Mouse (Mus musculus): ENCODE measurements at regions not wholly inside any gene's neighbourhood (a gene's known extent, or its start where the extent isn't known, plus 50 kb on each side); places are given as distances from the start of the nearest gene placed in this dataset.

DNA sequence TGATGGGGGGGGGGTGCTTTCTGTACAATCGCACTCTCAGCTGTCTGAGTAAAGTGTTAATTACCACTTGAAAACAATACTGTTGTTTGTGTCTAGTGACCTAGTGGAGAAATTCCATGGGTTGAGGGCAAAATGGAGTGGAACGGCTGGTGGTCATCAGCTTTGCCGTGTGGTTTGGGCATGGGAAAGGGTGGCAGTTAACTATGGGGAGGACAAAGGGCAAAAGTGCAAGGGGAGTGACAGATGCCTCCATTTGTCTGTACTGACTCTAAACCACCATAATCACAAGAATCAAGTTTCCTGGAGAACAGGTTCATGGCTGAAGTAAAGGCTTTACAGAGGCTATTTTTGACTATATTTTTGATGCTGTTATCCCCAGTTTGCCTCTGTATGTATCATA, 294.0 kb upstream of the Slc30a5 start:
- Histone ChIP-seq H3K27me3 (ENCODE audit: insufficient read depth, poor library complexity, severe bottlenecking) (no peaks in the 10 kb centered on the region), H3K36me3 (no peaks in the 10 kb centered on the region), H3K27ac (no peak overlapping the region), H3K4me1 (no peaks in the 10 kb centered on the region), H3K4me3 (no peak overlapping the region), H3K9me3 (no peaks in the 10 kb centered on the region)
- no peak for DNase-seq (ENCODE audit: low spot score)
- WGBS = 76% methylated on average over 3 of the region's 3 CpGs

DNA sequence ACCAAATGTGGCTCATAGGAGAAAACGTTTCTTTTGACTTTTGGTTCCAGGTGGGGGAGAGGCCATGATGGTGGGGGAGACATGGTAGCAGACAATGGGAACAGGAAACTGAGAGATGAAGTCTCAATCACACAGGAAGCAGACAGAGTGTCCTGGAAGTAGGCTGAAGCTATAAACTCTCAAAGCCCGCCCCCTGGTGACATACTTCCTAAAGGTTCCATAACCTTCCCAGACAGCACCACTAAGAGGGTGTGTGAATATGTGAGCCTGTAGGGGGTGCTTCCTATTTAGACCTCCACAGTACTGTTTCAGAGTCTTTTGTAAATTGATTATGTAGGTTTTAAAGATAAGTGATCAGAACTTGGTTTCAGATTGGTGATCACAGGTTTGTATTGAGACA, 284.1 kb upstream of the Slc30a5 start:
- no peak overlapping the region for H3K4me3 ChIP-seq
- no peaks in the 10 kb centered on the region for H3K9me3 ChIP-seq
- H3K27me3 ChIP-seq (ENCODE audit: insufficient read depth, poor library complexity, severe bottlenecking) = no peaks in the 10 kb centered on the region
- DNase-seq (ENCODE audit: low spot score) = no peak
- 74% methylated on average over 2 of the region's 2 CpGs for WGBS
- no peaks in the 10 kb centered on the region for H3K4me1 ChIP-seq
- H3K27ac ChIP-seq = no peak overlapping the region
- H3K36me3 ChIP-seq = no peaks in the 10 kb centered on the region

DNA sequence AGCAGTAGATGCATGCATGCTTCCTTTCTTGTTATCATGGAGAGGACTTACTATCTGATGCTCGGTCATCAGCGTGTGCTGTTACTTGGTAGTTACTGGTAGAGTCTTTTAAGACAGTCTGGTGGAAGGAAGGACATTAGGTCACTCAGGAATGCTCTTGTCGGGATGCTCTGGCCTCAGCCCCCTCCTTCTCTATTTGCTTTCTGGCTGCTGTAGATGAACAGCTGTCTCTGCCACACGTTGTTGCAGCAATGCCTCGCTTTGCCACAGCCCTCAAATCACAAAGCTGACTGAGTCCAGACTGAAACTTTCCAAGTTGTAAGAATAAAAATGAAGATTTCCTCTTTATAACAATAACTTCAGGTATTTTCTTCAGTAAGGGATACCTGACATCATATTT, 282.1 kb upstream of the Slc30a5 start:
- DNase-seq (ENCODE audit: low spot score) = no peak
- 63% methylated on average over 5 of the region's 5 CpGs for WGBS
- no peaks in the 10 kb centered on the region for H3K9me3 ChIP-seq

DNA sequence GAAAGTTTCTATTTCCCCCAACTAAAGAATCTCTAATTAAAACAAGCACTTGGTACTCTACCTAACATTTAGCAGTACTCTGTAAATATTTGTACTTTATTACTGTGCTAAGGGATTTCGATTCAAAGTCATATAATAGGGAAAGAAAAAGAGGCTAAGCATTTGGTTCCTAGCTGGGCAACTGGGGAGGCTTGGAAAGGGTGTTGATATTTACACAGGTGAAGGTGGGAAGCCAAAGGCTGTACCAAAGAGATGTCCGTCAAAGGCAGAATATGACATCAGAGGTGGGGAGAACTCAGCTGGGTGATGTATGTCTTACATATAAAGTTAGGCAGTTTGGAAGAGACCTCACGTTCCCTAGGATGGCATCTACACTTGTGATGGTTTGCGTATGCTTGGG, 278.9 kb upstream of the Slc30a5 start:
- Histone ChIP-seq H3K4me1 (no peaks in the 10 kb centered on the region), H3K9me3 (no peaks in the 10 kb centered on the region), H3K27ac (no peak overlapping the region), H3K27me3 (ENCODE audit: insufficient read depth, poor library complexity, severe bottlenecking) (no peaks in the 10 kb centered on the region), H3K4me3 (no peak overlapping the region), H3K36me3 (no peaks in the 10 kb centered on the region)
- WGBS = 79% methylated on average over 4 of the region's 4 CpGs
- no peak for DNase-seq (ENCODE audit: low spot score)

More for the DNA sequence above, 282.1 kb upstream of the Slc30a5 start:
- Histone ChIP-seq H3K27me3 (ENCODE audit: insufficient read depth, poor library complexity, severe bottlenecking) (no peaks in the 10 kb centered on the region), H3K27ac (no peak overlapping the region), H3K4me1 (no peaks in the 10 kb centered on the region), H3K4me3 (no peak overlapping the region), H3K36me3 (no peaks in the 10 kb centered on the region)

DNA sequence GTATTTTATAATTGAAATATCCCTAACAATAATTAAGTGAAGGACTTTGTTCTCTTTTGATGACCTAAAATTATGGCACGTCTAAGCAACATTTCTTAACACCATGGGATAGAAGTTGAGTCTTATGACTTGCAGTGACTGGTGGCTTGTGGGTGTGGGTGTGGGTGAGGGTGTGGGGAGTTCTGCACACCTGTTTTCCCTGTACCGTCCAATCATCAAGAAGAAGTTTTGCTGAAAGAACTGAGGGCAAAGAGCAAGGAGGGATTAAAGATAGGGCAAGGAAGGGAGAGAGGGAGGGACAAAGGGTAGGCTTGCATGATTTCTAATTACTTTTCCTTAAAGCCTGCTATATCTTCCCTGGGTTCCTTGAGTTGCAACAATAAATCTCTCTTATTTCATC, 278.5 kb upstream of the Slc30a5 start:
- no peak for DNase-seq (ENCODE audit: low spot score)
- Histone ChIP-seq H3K9me3 (no peaks in the 10 kb centered on the region), H3K27ac (no peak overlapping the region), H3K27me3 (ENCODE audit: insufficient read depth, poor library complexity, severe bottlenecking) (no peaks in the 10 kb centered on the region), H3K4me1 (no peaks in the 10 kb centered on the region), H3K36me3 (no peaks in the 10 kb centered on the region), H3K4me3 (no peak overlapping the region)
- 68% methylated on average over 2 of the region's 2 CpGs for WGBS

DNA sequence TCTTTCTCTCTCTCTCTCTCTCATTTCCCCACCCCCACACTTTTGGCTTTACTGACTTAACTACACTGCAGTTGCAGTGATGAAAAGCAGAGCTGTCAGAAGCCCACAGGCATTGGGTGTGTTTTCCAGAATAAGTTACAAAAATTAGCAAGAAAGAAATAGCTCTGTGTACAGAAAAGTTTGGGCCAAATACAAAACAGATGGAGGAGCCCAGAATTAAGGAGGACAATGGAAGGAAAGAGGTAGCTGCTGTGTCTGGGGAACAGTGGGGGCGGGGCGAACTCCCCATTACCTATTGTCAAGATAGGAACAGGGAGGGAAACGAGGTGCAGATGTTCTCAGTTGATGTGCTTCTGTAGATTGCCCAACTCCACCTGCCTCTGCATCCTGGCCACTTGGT, 267.4 kb upstream of the Slc30a5 start:
- Histone ChIP-seq H3K4me1 (no peaks in the 10 kb centered on the region), H3K4me3 (no peak overlapping the region), H3K27me3 (ENCODE audit: insufficient read depth, poor library complexity, severe bottlenecking) (no peaks in the 10 kb centered on the region), H3K27ac (no peak overlapping the region), H3K9me3 (no peaks in the 10 kb centered on the region), H3K36me3 (no peaks in the 10 kb centered on the region)
- DNase-seq (ENCODE audit: low spot score) = no peak
- WGBS = 59% methylated on average over 3 of the region's 3 CpGs

DNA sequence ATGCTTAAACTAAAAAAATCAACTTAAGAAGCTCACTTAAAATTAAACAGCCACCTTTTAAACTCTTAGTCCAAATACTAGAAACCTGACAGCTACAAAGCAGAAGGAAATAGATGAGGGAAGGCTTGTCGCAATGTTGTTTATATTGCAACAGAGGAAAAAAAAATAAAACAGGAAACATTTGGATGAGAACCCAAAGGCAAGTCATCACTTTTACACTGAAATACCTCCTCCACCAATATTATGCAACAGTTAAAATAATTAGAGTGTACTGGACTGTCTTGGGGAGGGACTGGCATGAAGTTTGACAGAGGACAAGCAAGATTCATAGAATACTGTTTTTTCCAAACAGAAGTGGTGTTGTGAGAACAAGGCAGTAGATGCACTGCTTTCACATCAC, 263.6 kb upstream of the Slc30a5 start:
- WGBS = 86% methylated on average over 1 of the region's 1 CpGs
- H3K4me3 ChIP-seq = no peak overlapping the region

DNA sequence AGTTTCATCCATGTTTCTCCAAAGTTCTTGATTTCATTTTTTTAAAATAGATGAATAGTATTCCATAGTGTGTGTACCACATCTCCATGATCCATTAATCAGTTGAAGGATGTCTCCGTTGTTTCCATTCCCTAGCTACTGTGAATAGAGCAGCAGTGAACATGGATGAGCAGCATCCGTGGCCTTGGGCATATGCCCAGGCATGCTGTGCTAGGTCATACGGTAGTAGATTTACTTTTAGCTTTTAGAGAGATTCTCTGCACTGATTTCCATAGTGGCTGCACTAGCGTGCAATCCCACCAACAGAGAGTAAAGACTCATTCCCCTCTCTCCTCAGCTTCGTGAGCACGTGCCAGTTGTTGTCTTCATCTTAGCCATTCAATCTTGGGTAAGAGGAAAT, 263.0 kb upstream of the Slc30a5 start:
- WGBS = 84% methylated on average over 6 of the region's 6 CpGs
- H3K27ac ChIP-seq = no peak overlapping the region

More for the DNA sequence above, 263.6 kb upstream of the Slc30a5 start:
- H3K27me3 ChIP-seq (ENCODE audit: insufficient read depth, poor library complexity, severe bottlenecking) = no peaks in the 10 kb centered on the region
- no peaks in the 10 kb centered on the region for H3K4me1 ChIP-seq
- no peaks in the 10 kb centered on the region for H3K36me3 ChIP-seq
- H3K27ac ChIP-seq = no peak overlapping the region
- no peaks in the 10 kb centered on the region for H3K9me3 ChIP-seq
- no peak for DNase-seq (ENCODE audit: low spot score)

DNA sequence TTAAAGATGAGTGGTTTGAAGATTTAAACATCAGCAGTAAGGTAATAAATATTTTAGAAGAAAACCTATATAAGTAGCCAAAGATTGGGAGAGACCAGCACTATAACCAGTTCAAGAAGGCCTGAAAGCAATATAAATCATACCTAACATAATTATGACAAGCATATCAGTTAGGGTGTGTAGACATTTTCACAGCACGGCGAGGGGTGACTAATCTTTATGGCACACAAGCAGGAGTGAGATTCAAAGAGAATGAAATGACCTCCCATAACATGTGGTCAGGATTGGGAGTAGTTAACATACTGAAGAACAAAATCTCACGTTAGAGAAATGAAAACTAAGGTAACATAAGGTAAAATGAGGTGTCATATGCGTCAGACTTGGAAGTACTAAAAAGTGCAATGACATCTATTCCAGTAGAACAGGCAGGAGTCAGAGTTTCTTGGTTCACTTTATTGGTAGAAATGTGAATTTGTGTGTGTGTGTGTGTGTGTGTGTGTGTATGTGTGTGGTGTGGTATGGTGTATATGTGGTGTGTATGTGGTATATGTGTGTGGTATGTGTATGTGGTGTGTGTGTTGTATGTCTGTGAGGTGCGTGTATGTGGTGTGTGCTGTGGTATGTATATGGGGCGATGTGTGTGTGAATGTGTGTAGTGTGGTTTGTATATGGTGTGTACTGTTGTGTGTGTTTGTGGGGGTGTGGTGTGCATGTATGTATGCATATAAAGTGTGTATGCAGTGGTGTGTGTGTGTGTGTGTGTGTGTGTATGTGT, 262.0 kb upstream of the Slc30a5 start:
- Histone ChIP-seq H3K9me3 (no peaks in the 10 kb centered on the region), H3K27ac (no peak overlapping the region), H3K4me3 (no peak overlapping the region), H3K4me1 (no peaks in the 10 kb centered on the region), H3K36me3 (no peaks in the 10 kb centered on the region), H3K27me3 (ENCODE audit: insufficient read depth, poor library complexity, severe bottlenecking) (no peaks in the 10 kb centered on the region)
- no peak for DNase-seq (ENCODE audit: low spot score)
- 88% methylated on average over 6 of the region's 6 CpGs for WGBS

More for the DNA sequence above, 263.0 kb upstream of the Slc30a5 start:
- H3K4me3 ChIP-seq = no peak overlapping the region
- DNase-seq (ENCODE audit: low spot score) = no peak
- H3K9me3 ChIP-seq = no peaks in the 10 kb centered on the region
- H3K27me3 ChIP-seq (ENCODE audit: insufficient read depth, poor library complexity, severe bottlenecking) = no peaks in the 10 kb centered on the region
- no peaks in the 10 kb centered on the region for H3K36me3 ChIP-seq
- H3K4me1 ChIP-seq = no peaks in the 10 kb centered on the region

DNA sequence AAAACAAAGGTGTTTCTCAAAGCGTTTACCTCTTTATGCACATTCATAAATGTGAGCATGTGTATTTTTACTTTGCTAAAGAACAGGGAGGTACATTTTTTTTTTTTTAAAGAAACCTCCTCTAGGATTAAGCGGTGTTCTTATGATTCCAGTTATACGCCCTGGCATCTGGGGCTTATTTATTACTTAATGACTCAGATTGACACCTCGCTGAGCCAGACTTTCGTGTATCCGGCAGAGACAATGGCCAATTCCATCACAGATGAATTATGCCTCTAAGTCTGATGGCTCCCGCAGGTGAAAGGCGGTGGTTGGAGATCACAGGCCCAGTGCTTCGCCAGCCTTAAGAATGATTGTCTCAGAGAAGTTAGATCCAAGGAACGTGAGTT, 259.5 kb upstream of the Slc30a5 start:
- 87% methylated on average over 10 of the region's 10 CpGs for WGBS
- no peak for DNase-seq (ENCODE audit: low spot score)
- no peaks in the 10 kb centered on the region for H3K4me1 ChIP-seq
- H3K4me3 ChIP-seq = no peak overlapping the region
- H3K27me3 ChIP-seq (ENCODE audit: insufficient read depth, poor library complexity, severe bottlenecking) = no peaks in the 10 kb centered on the region
- H3K9me3 ChIP-seq = no peaks in the 10 kb centered on the region
- no peaks in the 10 kb centered on the region for H3K36me3 ChIP-seq
- H3K27ac ChIP-seq = no peak overlapping the region

DNA sequence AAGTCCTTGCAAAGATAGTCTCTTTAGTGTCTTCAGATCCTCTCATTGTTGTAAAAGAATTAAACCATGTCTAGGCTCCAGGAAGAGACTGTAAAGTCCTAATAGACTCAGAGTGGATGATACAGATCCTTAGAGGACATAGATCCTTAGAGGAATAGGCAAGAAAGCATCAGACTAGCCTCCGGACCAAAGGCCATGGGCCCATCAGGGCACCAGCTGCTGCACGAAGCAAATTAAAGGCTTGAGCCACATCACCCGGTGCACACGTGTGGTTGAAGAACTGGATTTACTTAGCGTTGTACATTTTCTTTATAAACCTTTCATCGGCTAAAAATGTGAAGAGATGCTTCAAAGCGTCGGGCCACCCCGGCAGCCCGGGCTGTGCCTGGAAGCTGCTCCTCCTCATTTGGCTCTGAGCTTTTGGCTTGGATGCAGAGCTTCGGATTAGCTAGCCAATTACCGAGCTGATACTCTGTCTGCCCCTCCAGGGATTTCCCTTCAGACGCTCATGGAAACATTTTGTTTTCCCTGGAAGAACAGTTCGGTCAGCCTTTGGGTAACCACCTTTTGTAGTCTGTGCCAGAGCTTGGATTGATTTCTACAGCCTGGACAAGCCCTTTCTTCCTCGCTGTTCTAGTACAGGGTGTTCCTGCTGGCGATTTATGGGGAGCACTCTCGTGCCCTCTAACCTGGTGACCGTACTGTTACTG, 259.0 kb upstream of the Slc30a5 start:
- Histone ChIP-seq H3K9me3 (no peaks in the 10 kb centered on the region), H3K27ac (no peak overlapping the region), H3K4me3 (no peak overlapping the region), H3K4me1 (no peaks in the 10 kb centered on the region), H3K36me3 (no peaks in the 10 kb centered on the region), H3K27me3 (ENCODE audit: insufficient read depth, poor library complexity, severe bottlenecking) (no peaks in the 10 kb centered on the region)
- 83% methylated on average over 18 of the region's 18 CpGs for WGBS
- no peak for DNase-seq (ENCODE audit: low spot score)

DNA sequence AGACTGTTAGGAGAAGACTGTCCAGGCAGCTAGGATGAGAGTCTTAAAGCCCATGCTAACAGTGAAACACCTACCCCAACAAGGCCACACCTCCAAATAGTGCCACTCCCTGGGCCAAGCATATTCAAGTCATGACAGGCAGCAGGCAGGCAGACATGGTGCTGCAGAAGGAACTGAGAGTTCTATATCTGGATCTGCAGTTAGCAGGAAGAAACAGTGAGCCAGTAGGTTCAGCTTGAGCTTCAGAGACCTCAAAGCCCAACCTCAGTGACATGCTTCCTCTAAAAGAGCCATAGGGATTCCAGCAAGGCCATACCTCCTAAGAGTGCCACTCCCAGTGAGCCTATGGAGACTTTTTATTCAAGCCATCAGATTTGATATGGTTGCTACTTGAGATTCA, 252.0 kb upstream of the Slc30a5 start:
- H3K27ac ChIP-seq = no peak overlapping the region
- H3K27me3 ChIP-seq (ENCODE audit: insufficient read depth, poor library complexity, severe bottlenecking) = no peaks in the 10 kb centered on the region
- no peaks in the 10 kb centered on the region for H3K36me3 ChIP-seq
- no peak overlapping the region for H3K4me3 ChIP-seq
- DNase-seq (ENCODE audit: low spot score) = no peak
- no peaks in the 10 kb centered on the region for H3K4me1 ChIP-seq
- no peaks in the 10 kb centered on the region for H3K9me3 ChIP-seq

DNA sequence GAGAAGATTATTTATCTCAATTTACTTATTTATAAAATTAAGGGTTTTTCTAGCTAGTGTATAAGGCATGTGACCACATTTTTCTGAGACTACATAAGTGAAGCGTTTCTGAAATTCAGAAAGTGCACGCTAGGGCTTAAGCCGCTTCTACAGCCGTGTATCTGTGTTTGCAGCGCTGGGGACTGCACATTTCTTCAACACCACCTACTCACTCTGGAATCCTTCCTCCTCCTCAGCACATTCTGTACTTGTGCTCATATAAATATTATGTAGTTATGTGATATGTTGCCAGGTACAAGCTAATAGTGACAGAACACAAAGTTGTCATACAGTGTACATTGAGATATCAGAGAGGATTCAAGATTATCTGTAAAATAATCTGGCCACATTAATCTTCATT, 251.0 kb upstream of the Slc30a5 start:
- no peak for DNase-seq (ENCODE audit: low spot score)
- no peaks in the 10 kb centered on the region for H3K9me3 ChIP-seq
- 90% methylated on average over 5 of the region's 5 CpGs for WGBS
- H3K36me3 ChIP-seq = no peaks in the 10 kb centered on the region
- no peaks in the 10 kb centered on the region for H3K4me1 ChIP-seq
- no peak overlapping the region for H3K4me3 ChIP-seq
- no peaks in the 10 kb centered on the region for H3K27me3 ChIP-seq (ENCODE audit: insufficient read depth, poor library complexity, severe bottlenecking)
- no peak overlapping the region for H3K27ac ChIP-seq

DNA sequence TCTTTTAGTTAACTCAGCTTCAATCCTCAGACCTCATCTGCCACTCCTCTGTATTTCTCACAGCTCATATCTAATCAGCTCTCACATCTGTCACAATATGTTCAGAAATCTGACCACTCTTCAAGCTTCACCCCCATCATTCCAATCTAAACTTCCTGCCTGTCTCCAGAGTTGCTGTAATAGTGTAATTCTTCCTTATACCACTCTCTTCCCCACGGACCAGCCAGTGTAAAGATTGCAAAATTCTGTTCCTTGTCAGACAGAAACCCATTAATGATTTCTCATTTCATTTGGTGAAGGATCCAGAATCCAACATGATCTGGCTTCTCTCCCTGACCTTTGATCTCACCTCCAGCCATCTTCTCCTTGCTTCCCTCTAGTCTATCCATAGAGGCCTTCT, 250.2 kb upstream of the Slc30a5 start:
- Histone ChIP-seq H3K27me3 (ENCODE audit: insufficient read depth, poor library complexity, severe bottlenecking) (no peaks in the 10 kb centered on the region), H3K27ac (no peak overlapping the region), H3K9me3 (no peaks in the 10 kb centered on the region), H3K4me1 (no peaks in the 10 kb centered on the region), H3K36me3 (no peaks in the 10 kb centered on the region), H3K4me3 (no peak overlapping the region)
- DNase-seq (ENCODE audit: low spot score) = no peak
- WGBS = 71% methylated on average over 1 of the region's 1 CpGs

All from heart, embryonic 10.5 days (tissue).